ENCODE assay signal across 1 mouse cellular context in the genomic region with DNA sequence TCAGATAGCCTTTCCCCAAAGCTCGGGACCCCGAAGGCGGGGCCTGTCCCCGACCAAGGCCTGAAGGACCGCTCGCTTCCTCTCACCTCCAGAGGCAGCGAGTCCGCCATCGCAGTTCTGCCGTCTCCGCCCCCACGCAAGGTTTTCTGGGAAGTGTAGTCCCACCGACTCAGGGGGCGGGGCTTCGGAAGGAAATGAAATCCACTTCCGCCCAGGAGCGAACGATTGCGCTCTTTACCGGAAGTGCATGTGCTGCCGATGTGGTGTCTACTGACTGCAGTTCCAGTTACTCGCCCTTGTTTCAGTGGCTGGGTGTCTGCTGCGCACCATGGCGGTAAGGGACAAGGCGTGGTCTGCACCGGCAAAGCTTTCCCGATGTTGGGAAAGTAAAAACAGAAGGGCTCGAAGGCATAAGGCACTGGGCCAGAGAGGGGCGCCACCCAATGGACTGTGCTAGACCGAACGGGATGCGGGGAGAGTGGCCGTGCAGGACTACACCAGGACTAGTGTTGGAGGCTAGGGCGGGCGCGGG.
A peak's percentile ranks its signal among the peaks of the same experiment; 100 is the strongest.
TF ChIP-seq lines count a peak whose summit lies in the region.

Lrrc29 (minus strand) TSS at position 138 of the 532 bp plus-strand sequence.
Tmem208 (plus strand) TSS at position 214 of the 532 bp plus-strand sequence.

TF ChIP-seq in CH12.LX, 34 proteins besides CTCF, POLR2A, EP300 and RAD21 (continued from another document):
- TF ChIP-seq MEF2A (IDR thresholded peaks at IDR 0.05; ENCODE audit: borderline replicate concordance, low read depth, low read length), result 0 out of 2 replicates have a peak, but pooled peaks have one; percentile 40
- TF ChIP-seq NRF1 (IDR thresholded peaks at IDR 0.05; ENCODE audit: low read depth, low read length), result peak; percentile 55; the same call in 1 of the 2 replicates
- TF ChIP-seq MAX (IDR thresholded peaks at IDR 0.05; ENCODE audit: low read length), result peak; percentile 55; the same call in 1 of the 2 replicates
- 0 out of 2 replicates have a peak, but pooled peaks have one; percentile 43 for TF ChIP-seq IRF4 (IDR thresholded peaks at IDR 0.05; ENCODE audit: low read depth, low read length)
- peak; percentile 74 for TF ChIP-seq MXI1 (IDR thresholded peaks at IDR 0.05; ENCODE audit: low read depth, low read length)
- TF ChIP-seq KAT2A (IDR thresholded peaks at IDR 0.05; ENCODE audit: insufficient replicate concordance, low read length), result peak; percentile 94
- TF ChIP-seq MYC (IDR thresholded peaks at IDR 0.05; ENCODE audit: low read depth, low read length), result peak; percentile 80
- TF ChIP-seq UBTF (IDR thresholded peaks at IDR 0.05; ENCODE audit: low read depth, low read length), result peak; percentile 69; the same call in 1 of the 2 replicates
- TF ChIP-seq USF2 (conservative IDR thresholded peaks at IDR 0.05; ENCODE audit: low read depth, low read length), result no peak
- no peak; the same call in 1 of the 2 replicates for TF ChIP-seq CHD2 (IDR thresholded peaks at IDR 0.05; ENCODE audit: low read length)
- no peak for TF ChIP-seq MAZ (IDR thresholded peaks at IDR 0.05; ENCODE audit: low read depth, low read length)
- TF ChIP-seq ZMIZ1 (IDR thresholded peaks at IDR 0.05; ENCODE audit: low read depth, low read length), result peak; percentile 51; the same call in 1 of the 2 replicates
- TF ChIP-seq TBP (conservative IDR thresholded peaks at IDR 0.05; ENCODE audit: low read depth, low read length), result peak; percentile 88
- TF ChIP-seq ZKSCAN1 (IDR thresholded peaks at IDR 0.05; ENCODE audit: borderline replicate concordance, low read depth, low read length), result no peak
- peak; percentile 85; the same call in 1 of the 2 replicates for TF ChIP-seq POLR2AphosphoS2 (IDR thresholded peaks at IDR 0.05; ENCODE audit: low read depth, low read length)
- TF ChIP-seq GABPA (IDR thresholded peaks at IDR 0.05; ENCODE audit: insufficient replicate concordance, low read depth, low read length), result peak; percentile 63; the same call in 1 of the 2 replicates
- peak; percentile 56; the same call in 1 of the 2 replicates for TF ChIP-seq BHLHE40 (IDR thresholded peaks at IDR 0.05; ENCODE audit: low read depth, low read length)
- no peak for TF ChIP-seq JUN (IDR thresholded peaks at IDR 0.05; ENCODE audit: insufficient read depth, low read depth, low read length)
- TF ChIP-seq JUND (conservative IDR thresholded peaks at IDR 0.05; ENCODE audit: low read depth, low read length), result no peak
- peak; percentile 96 for TF ChIP-seq TCF12 (IDR thresholded peaks at IDR 0.05; ENCODE audit: low read depth, low read length)
- TF ChIP-seq NELFE (IDR thresholded peaks at IDR 0.05; ENCODE audit: low read depth, low read length), result peak; percentile 94
- TF ChIP-seq USF1 (IDR thresholded peaks at IDR 0.05; ENCODE audit: low read depth, low read length), result no peak
- no peak for TF ChIP-seq ZNF384 (IDR thresholded peaks at IDR 0.05; ENCODE audit: low read depth, low read length)
- peak; percentile 98 for TF ChIP-seq HCFC1 (IDR thresholded peaks at IDR 0.05; ENCODE audit: low read depth, low read length)
- peak; percentile 88 for TF ChIP-seq SIN3A (IDR thresholded peaks at IDR 0.05; ENCODE audit: low read length)
